Mouse (Mus musculus): ENCODE measurements around the gene Prdx5.

DNA sequence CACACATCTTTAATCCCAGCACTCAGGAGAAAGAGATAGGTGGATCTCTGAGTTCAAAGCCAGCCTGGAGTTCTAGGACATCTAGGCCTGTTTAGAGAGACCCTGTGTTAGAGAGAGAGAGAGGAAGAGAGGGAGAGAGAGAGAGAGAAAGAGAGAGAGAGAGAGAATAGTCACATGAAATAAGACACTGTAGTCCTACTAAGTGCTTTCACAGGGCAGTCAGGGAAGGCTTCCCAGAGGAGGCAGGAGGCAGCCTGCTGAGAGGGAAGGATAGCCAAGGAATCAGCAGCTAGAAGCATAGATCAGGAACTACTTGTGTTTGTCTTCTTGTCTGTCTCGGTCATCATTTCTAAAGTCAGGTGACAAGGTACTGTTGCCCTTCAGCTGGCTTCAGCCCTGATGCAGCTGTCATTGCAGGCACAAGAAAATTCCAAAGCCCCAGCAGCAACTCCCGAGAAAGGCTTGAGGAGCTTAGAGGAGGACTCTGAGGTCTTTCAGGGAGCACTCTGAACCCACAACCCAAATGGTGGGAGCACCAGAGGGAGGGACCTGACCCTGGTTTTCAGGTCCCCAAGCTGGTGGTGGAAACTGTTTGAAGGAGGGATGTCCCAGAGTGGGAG is 50.8 kb downstream of the Prdx5 start:
- TF ChIP-seq POLR2A (IDR thresholded peaks at IDR 0.05; ENCODE audit: borderline replicate concordance, extremely low read depth, low read depth, low read length), result no peak
- TF ChIP-seq CTCF (IDR thresholded peaks at IDR 0.05; ENCODE audit: insufficient read depth, low read length), result no peak
